Mouse (Mus musculus): ENCODE measurements around the gene Arhgap44. TPM values are rescaled to one million over a fixed set of nuclear protein-coding genes. Genes with fewer than 3 reads are reported as not detected.

Arhgap44 gene
- polyA plus RNA-seq, 1 experiment, result not detected

GRCm38 (mm10) chr11:65107734-65108171, 55.0 kb downstream of the Arhgap44 start:
- no peak for TF ChIP-seq GATA1 (IDR thresholded peaks at IDR 0.05; ENCODE audit: low read length)

DNA sequence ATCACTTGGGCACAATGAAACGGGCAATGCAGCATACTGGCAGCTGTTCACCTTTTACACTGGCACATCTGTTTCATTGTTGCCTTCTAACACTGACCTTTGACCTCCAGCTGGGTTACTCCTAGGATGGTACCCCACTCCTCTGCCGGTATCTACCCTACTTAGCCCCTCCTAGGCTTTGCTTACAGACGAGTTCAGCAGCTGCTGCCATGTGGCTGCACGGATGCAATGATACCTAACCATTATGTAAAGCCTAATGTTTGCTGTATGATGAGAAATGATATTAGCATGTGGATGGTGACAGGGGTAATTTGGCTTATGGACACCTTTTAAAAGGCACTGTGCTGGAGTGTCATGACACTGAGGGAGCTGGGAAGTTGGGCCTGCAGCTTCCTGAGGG, 55.6 kb downstream of the Arhgap44 start:
- TF ChIP-seq GATA1 (IDR thresholded peaks at IDR 0.05; ENCODE audit: low read length), result no peak

DNA sequence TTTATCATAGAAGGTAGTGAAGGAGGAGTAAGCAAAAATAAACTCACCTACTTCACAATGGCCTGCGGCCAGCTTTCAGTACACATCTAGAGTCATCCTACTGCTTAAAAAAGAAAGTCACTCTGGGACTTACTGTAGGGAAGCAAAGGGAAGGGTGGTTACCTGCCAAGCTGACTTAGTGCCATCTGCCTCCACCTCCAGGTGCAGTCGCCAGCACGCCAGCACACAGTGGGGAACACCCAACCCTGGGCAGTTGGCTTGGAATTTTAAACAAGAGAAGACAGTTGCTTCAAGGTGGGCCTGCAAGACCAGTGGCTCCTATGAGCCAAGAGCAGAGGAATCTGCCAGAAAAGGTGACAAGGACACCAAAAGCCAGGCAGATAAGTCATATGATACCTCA, 58.7 kb downstream of the Arhgap44 start:
- no peak for TF ChIP-seq GATA1 (IDR thresholded peaks at IDR 0.05; ENCODE audit: low read length)

DNA sequence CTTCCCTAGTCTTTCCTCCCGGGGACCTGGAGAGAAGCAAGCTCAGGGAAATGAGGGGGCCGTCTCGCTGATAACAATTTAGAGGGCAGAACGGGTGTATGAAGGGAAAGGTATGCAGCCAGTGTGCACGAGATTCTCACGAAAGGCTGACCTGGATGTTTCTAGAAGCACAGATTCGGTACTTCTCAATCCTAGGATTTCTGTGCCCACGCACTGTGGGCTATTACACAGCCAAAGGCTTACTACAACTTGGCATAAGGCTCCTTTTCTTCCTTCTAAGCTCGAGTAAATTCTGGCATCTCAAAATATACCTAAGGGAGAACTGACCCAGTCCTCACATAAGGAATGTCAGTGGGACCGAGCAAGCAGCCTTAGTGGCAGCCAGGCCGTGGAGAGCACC, 61.6 kb downstream of the Arhgap44 start:
- TF ChIP-seq GATA1 (IDR thresholded peaks at IDR 0.05; ENCODE audit: low read length), result no peak

GRCm38 (mm10) chr11:65100031-65100430, 62.7 kb downstream of the Arhgap44 start:
- no peak for TF ChIP-seq GATA1 (IDR thresholded peaks at IDR 0.05; ENCODE audit: low read length)

DNA sequence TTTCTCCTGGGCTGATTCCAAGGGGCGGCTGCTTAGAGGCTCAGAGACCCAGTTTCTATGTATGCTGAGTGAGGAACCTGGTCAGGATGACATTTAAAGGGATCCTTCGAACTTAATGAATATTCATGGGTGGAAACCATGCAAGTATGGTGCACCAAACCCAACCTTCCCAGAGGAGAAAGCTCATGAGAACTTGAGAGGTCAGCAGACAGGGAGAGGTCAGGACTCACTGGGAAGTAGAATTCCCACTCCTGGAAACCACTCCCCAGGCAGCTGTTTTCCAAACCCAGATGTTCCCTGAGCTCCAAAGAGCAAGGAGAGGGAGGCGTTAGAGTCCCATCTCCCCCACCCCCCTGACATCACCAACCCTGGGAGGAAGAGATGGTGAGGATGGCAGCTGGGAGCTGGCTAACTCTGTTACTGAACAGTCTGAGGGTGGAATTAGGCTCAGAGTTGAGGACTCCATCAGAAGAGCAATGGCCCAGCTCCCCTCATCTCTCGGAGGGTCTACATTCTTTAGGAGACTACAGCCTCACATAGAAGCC, 65.2 kb downstream of the Arhgap44 start:
- no peak for TF ChIP-seq GATA1 (IDR thresholded peaks at IDR 0.05; ENCODE audit: low read length)

DNA sequence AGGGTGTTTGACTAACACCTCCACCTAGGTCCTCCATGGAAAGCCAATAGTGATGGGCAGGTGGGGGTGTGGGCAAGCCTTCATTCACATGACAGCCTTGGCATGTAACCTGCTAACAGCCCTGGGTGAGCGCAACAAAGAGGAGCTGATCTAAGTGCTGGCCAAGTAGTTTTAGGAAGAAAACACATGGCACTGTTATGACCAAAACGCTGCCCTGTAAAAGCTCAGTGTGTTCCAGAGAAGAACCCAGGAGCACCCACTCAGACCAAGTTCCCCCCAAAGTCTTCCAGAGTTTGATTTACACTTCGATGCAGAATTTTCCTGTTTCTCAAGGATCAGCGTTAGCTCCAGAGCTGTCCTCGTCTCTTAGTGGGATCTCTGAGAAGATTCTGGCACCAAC, 65.9 kb downstream of the Arhgap44 start:
- no peak for TF ChIP-seq GATA1 (IDR thresholded peaks at IDR 0.05; ENCODE audit: low read length)

DNA sequence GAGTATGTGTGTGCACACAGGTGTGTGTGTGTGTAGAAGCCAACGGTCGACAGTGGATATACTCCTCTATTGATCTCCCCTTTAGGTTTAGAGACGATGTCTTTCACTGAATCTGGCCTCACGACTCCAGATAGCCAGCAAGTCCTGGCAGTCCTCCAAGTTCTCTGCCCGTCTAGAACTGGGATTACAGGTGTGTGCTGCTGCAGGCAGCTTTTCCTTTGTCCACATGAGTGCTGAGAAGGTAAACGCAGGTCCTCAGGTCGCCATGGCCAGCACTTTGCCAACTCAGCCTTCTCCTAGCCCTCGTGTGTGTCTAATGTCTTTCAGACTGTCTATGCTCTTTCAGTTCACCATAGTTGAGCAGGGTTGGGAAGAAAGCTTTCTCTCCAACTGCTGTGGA, 69.9 kb downstream of the Arhgap44 start:
- no peak for TF ChIP-seq GATA1 (IDR thresholded peaks at IDR 0.05; ENCODE audit: low read length)

DNA sequence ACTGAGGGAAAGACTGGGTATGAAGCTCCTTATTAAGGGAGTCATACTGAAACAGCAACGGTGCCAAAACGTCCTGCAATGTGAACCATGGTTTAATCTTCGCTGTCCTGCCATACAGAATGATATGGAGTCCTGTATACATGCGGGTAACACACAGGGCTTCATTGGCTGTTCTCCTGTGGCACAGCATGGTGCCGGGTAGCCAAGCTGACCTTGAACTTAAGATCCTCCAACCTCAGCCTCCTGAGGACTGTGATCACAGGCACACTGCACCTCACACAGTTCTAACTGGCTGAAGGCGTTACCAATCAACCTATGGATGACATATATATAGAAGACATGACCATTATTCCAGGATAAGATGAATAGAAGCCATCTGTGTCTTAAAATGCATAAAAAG, 72.4 kb downstream of the Arhgap44 start:
- no peak for TF ChIP-seq GATA1 (IDR thresholded peaks at IDR 0.05; ENCODE audit: low read length)

DNA sequence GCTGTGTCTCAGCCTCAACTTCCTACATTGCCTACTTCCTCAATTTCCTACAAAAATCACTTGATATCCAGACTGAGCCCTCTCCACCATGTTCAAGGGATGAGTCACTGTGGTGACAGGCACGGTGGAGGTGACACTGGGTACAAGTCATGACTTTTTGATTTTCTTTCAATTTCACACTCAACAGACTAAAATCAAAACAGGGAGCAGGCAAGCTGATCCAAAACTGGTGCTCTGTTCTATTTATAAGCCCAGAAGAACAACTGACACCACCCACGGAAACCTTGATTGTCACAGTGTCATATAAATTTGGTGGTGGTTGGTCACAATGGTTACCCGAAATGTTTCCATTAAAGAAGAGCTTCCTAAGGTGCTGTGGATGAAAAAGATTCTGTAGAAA, 72.8 kb downstream of the Arhgap44 start:
- TF ChIP-seq GATA1 (IDR thresholded peaks at IDR 0.05; ENCODE audit: low read length), result no peak

- TF ChIP-seq GATA1 (IDR thresholded peaks at IDR 0.05; ENCODE audit: low read length), result no peak
These were observed 73.5 kb downstream of the Arhgap44 start for GRCm38 (mm10) chr11:65089282-65089681.

GRCm38 (mm10) chr11:65088451-65089222, 74.1 kb downstream of the Arhgap44 start:
- no peak for TF ChIP-seq GATA1 (IDR thresholded peaks at IDR 0.05; ENCODE audit: low read length)

DNA sequence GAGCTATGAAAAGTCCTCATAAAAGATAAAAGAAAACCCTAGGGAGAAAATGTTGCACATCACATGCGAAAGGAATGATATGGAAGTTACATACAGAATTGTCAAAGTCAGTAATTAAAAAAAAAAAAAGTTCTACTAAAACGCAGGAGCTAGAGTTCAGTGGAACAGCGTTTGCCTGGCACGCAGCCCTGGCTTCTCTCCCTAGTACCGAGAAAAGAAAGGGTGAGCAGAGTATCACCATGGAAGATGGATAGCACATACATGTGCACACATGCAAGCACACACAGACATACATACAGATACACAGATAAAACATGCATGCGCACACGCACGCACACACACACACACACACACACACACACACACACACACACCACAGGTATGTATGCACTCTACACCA, 82.0 kb downstream of the Arhgap44 start:
- no peak for TF ChIP-seq GATA1 (IDR thresholded peaks at IDR 0.05; ENCODE audit: low read length)

GRCm38 (mm10) chr11:65080274-65080673, 82.5 kb downstream of the Arhgap44 start:
- no peak for TF ChIP-seq GATA1 (IDR thresholded peaks at IDR 0.05; ENCODE audit: low read length)

- no peak for TF ChIP-seq GATA1 (IDR thresholded peaks at IDR 0.05; ENCODE audit: low read length)
These were observed 93.2 kb downstream of the Arhgap44 start for GRCm38 (mm10) chr11:65069609-65070008.

- TF ChIP-seq GATA1 (IDR thresholded peaks at IDR 0.05; ENCODE audit: low read length), result no peak
These were observed 93.7 kb downstream of the Arhgap44 start for GRCm38 (mm10) chr11:65069051-65069450.

DNA sequence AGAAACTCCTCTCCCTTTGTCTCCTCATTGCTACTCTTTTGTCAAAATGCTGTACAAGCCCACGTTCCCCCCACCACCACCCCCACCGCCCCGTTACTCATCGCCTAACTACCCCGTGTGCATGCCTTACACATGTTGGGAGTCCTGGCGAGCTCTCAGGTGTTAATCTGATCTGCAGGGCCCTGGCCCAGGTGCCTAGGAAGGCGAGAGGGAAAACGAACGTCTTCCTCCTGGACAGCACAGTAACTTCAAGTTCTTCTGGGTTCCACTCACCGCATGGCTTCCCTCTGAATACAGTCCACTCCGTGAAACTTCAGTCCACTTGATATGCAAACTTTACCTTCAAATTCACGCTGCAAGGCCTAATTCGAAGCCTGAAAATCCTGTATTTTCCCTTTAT, 97.6 kb downstream of the Arhgap44 start:
- no peak for TF ChIP-seq GATA1 (IDR thresholded peaks at IDR 0.05; ENCODE audit: low read length)
